Mouse (Mus musculus) T-helper 1 cell (primary cell): ENCODE results near the gene 4932411N23Rik.

Source experiments
- in situ Hi-C: fragments of 300-600 bp; cut with MboI, MseI; formaldehyde crosslinking; loops from one replicate; pipeline ENCODE4 v1.15.1; 2025; ENCODE audit warnings: high pct_unique_total_duplicates

The 4932411N23Rik gene

GRCm38 (mm10) chrX:126815768-126816167 is at the start of gene 4932411N23Rik:
Gene 4932411N23Rik (minus strand): TSS chrX:126815868.
- in situ Hi-C loops = no loop called here

DNA sequence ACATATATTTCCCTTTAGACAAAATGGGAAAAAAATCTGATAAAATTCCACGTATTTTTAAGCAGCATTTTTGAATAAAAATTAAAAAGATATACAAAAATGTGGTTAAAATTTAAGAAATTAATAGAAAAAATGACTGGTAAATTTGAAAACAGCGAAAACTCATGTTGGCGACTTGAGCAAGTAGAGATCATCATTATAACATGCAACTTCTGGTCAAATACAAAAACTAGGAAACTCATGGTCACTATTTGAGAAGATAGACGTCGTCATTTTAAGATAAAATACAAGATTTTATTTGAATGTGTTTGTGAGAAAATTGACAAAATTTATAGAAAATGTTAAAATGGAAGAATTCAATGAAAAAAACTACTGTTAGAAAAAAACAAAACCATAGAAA is 35.8 kb downstream of the 4932411N23Rik start:
- in situ Hi-C loops = loop anchor here (5.0 kb wide), 1 partner anchor 88 kb away; no protein-coding TSS in a partner anchor

GRCm38 (mm10) chrX:126777643-126778042 is 38.0 kb downstream of the 4932411N23Rik start:
- in situ Hi-C loops = loop anchor here (5.0 kb wide), 1 partner anchor 85 kb away; no protein-coding TSS in a partner anchor

DNA sequence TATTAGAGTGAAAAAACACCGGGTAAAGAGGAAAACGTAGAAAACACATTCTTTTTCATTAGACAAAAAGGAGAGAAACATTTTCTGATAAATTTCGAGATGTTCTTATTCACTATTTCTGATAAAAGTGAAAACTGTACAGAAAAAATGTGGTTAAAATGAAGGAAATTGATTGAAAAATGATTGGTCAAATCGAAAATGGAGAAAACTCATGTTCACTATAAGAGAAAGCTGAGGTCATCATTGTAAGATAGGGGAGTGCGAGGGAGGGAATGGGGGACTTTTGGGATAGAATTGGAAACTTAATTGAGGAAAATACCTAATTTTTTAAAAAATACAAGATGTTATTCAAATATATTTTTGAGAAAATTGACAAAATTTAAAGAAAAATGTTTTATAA is 40.8 kb downstream of the 4932411N23Rik start:
- in situ Hi-C loops = loop anchor here (5.0 to 25.0 kb wide), 3 partner anchors 83 to 937 kb away; no protein-coding TSS in a partner anchor

DNA sequence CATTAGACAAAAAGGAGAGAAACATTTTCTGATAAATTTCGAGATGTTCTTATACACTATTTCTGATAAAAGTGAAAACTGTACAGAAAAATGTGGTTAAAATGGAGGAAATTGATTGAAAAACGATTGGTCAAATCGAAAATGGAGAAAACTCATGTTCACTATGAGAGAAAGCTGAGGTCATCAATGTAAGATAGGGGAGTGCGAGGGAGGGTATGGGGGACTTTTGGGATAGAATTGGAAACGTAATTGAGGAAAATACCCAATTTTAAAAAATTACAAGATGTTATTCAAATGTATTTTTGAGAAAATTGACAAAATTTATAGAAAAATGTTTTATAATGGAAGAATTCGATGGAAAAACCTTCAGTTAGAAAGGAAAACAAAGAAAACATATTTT is 42.2 kb downstream of the 4932411N23Rik start:
- in situ Hi-C loops = loop anchor here (25.0 kb wide), 2 partner anchors 289 to 939 kb away; no protein-coding TSS in a partner anchor
